8 mouse cellular contexts compared by ENCODE assay signal in the genomic region with DNA sequence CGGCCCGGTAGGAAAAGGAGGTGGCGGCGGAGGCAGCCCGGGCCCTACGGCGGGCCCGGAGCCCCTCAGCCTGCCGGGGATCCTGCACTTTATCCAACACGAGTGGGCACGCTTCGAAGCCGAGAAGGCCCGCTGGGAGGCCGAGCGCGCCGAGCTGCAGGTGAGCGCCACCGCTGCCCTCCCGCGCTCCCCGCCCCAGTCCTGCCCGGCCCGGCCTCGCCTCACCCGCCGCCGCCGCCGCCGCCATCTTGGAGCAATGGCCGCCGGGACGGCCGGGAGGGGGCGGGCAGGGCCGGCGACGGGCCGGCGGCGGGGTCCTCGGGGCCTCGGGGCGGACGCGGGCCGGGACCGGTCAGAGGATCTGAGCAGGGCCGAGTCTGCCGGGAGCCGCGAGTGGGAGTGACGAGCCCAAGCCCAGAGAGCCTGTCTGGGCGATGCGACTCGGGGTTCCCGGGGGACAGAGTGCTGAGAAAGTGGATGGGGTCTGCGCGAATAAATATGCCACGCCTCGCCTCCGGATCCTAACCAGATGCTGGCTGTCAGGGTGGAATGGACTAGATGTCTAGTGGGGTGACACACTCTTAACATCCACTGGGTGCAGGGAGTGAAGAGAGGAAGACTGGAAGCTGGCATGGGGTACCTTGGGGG. TPM values are rescaled to one million over a fixed set of nuclear protein-coding genes. Genes with fewer than 3 reads are reported as not detected.
DNase-seq lines count a peak whose midpoint lies in the region; ATAC-seq and TF ChIP-seq lines count a peak whose summit lies in the region.

A gene (minus strand): TSS at position 258 of the 648 bp plus-strand sequence.

- peak; percentile 23; the same call in 1 of the 2 replicates for TF ChIP-seq CTCF in heart, adult 2 months (IDR thresholded peaks at IDR 0.05)

- TF ChIP-seq POLR2A in heart, adult 2 months (IDR thresholded peaks at IDR 0.05; ENCODE audit: insufficient read depth, low read depth, low read length): no peak

- peak within 1 kb of the TSS; percentile 92 for H3K4me2 ChIP-seq in kidney, embryonic 14.5 days (replicated peaks; ENCODE audit: low read depth, low read length)
- H3K4me2 ChIP-seq in liver, embryonic 13.5 days: peak within 1 kb of the TSS; percentile 88
- peak within 1 kb of the TSS; percentile 97 for H3K4me2 ChIP-seq in neural tube, embryonic 14.5 days (ENCODE audit: low read depth, low read length)

- peaks cover 6% of the 10 kb centered on the region; the same call in 1 of the 2 replicates for H3K36me3 ChIP-seq in heart, adult 2 months (ENCODE audit: control insufficient read depth, insufficient read depth, low read length)
- H3K36me3 ChIP-seq in kidney, embryonic 14.5 days (ENCODE audit: control insufficient read depth, insufficient read depth, low read length): peaks cover 7% of the 10 kb centered on the region; the same call in 1 of the 2 replicates
- peaks cover 10% of the 10 kb centered on the region for H3K36me3 ChIP-seq in liver, embryonic 13.5 days
- no peaks in the 10 kb centered on the region for H3K36me3 ChIP-seq in neural tube, embryonic 14.5 days (ENCODE audit: control insufficient read depth, insufficient read depth, low read length)

- peak; percentile 73 for ATAC-seq in kidney, embryonic 14.5 days (ENCODE audit: low FRiP score, low TSS enrichment)
- ATAC-seq in liver, embryonic 13.5 days (ENCODE audit: low read depth): peak; percentile 69
- peak; percentile 44 for ATAC-seq in neural tube, embryonic 14.5 days (ENCODE audit: low read depth)

- no peaks in the 10 kb centered on the region for H3K27me3 ChIP-seq in heart, adult 2 months (ENCODE audit: control insufficient read depth, insufficient read depth, low read length)
- peaks cover 7% of the 10 kb centered on the region for H3K27me3 ChIP-seq in kidney, embryonic 14.5 days (ENCODE audit: control insufficient read depth, insufficient read depth, low read length)
- H3K27me3 ChIP-seq in liver, embryonic 13.5 days: peaks cover 8% of the 10 kb centered on the region
- H3K27me3 ChIP-seq in neural tube, embryonic 14.5 days (ENCODE audit: control insufficient read depth, insufficient read depth, low read length): no peaks in the 10 kb centered on the region

- peak within 1 kb of the TSS; percentile 99 for H3K4me3 ChIP-seq in heart, adult 2 months
- H3K4me3 ChIP-seq in kidney, embryonic 14.5 days (ENCODE audit: low read length): peak within 1 kb of the TSS; percentile 71
- peak within 1 kb of the TSS; percentile 95 for H3K4me3 ChIP-seq in liver, embryonic 13.5 days (replicated peaks)
- peak within 1 kb of the TSS; percentile 98 for H3K4me3 ChIP-seq in neural tube, embryonic 14.5 days (ENCODE audit: low read depth, low read length)

- H3K9ac ChIP-seq in heart, adult 2 months (ENCODE audit: low read depth, low read length): peak within 1 kb of the TSS; percentile 100
- peak within 1 kb of the TSS; percentile 92 for H3K9ac ChIP-seq in kidney, embryonic 14.5 days (ENCODE audit: low read depth, low read length)
- H3K9ac ChIP-seq in liver, embryonic 13.5 days: peak within 1 kb of the TSS; percentile 99
- H3K9ac ChIP-seq in neural tube, embryonic 14.5 days (replicated peaks; ENCODE audit: low read depth, low read length): peak within 1 kb of the TSS; percentile 100

- TF ChIP-seq EP300 in heart, adult 2 months (IDR thresholded peaks at IDR 0.05; ENCODE audit: insufficient read depth, low read depth, low read length): no peak

- intact Hi-C loops in heart, adult 2 months (cut with DNase I): no loop called here

- H3K27ac ChIP-seq in heart, adult 2 months: peak within 1 kb of the TSS; percentile 99
- peak within 1 kb of the TSS; percentile 90 for H3K27ac ChIP-seq in kidney, embryonic 14.5 days (ENCODE audit: low read depth, low read length)
- H3K27ac ChIP-seq in liver, embryonic 13.5 days: peak within 1 kb of the TSS; percentile 92
- H3K27ac ChIP-seq in neural tube, embryonic 14.5 days (ENCODE audit: low read depth, low read length): peak within 1 kb of the TSS; percentile 100

- H3K9me3 ChIP-seq in kidney, embryonic 14.5 days (ENCODE audit: control insufficient read depth, low read length): no peaks in the 10 kb centered on the region
- no peaks in the 10 kb centered on the region for H3K9me3 ChIP-seq in liver, embryonic 13.5 days (replicated peaks)
- no peaks in the 10 kb centered on the region for H3K9me3 ChIP-seq in neural tube, embryonic 14.5 days (ENCODE audit: control insufficient read depth, low read length)

- H3K79me2 ChIP-seq in heart, adult 2 months (replicated peaks; ENCODE audit: control insufficient read depth, insufficient read depth, low read length): peaks cover 7% of the 10 kb centered on the region

- WGBS in heart, adult 2 months: under 1% methylated on average over 63 of the region's 64 CpGs
- under 1% methylated on average over 41 of the region's 64 CpGs for WGBS in kidney, embryonic 14.5 days
- WGBS in liver, embryonic 13.5 days (ENCODE audit: insufficient replicate concordance): under 1% methylated on average over 55 of the region's 64 CpGs
- WGBS in neural tube, embryonic 14.5 days: under 1% methylated on average over 37 of the region's 64 CpGs

- H3K4me1 ChIP-seq in heart, adult 2 months (ENCODE audit: control insufficient read depth, insufficient read depth, low read length): peaks cover 26% of the 10 kb centered on the region
- H3K4me1 ChIP-seq in kidney, embryonic 14.5 days (ENCODE audit: control insufficient read depth, insufficient read depth, low read length): peaks cover 40% of the 10 kb centered on the region
- H3K4me1 ChIP-seq in liver, embryonic 13.5 days (replicated peaks): peaks cover 65% of the 10 kb centered on the region
- peaks cover 62% of the 10 kb centered on the region for H3K4me1 ChIP-seq in neural tube, embryonic 14.5 days (ENCODE audit: control insufficient read depth, insufficient read depth, low read length)

- DNase-seq in urinary bladder, adult 18-20 months (ENCODE audit: low spot score in 2 of 2): peak; percentile 29 to 65
- no peak for DNase-seq in urinary bladder, postnatal 10 days (ENCODE audit: low spot score)
- DNase-seq in embryo, embryonic 11 days: peak; percentile 71
- peak; percentile 81 to 83 for DNase-seq in heart, adult 2 months
- DNase-seq in liver, embryonic 13.5 days: peak; percentile 37
- peak; percentile 66 for DNase-seq in thymus, postnatal 25 days

RNA-seq across cellular contexts. Expression of the gene that starts here (rescaled TPM):
- total RNA-seq in heart, adult 2 months (2021): 10 to 100 TPM; 49.5 to 52.8 TPM
- polyA plus RNA-seq in heart, adult 2 months (2012; rRNA removed): 40.3 and 51.3 TPM in 2 replicates
- polyA plus RNA-seq in kidney, embryonic 14.5 days (2014; fragmentation: Nextera tagmentation; extraction: Ambion mirVana): 23.6 and 31.1 TPM in 2 replicates
- polyA plus RNA-seq in liver, embryonic 13.5 days (2015; fragmentation: Nextera tagmentation; extraction: Ambion mirVana): 10.0 and 10.7 TPM in 2 replicates
- 44.5 and 51.5 TPM in 2 replicates for polyA plus RNA-seq in neural tube, embryonic 14.5 days (2014; fragmentation: Nextera tagmentation; extraction: Ambion mirVana)
